Mouse (Mus musculus) hindbrain, embryonic 10.5 days (tissue): Measurements from ENCODE around the gene Ror2. TPM values are rescaled to one million over a fixed set of nuclear protein-coding genes. Genes with fewer than 3 reads are reported as not detected.

Experiments
- DNase-seq: peaks from one replicate; pipeline ENCODE4 v3.0.0-alpha.2; 2017; ENCODE audit warnings: low spot score
- H3K27ac ChIP-seq: fragments of 300-500 bp; sonication (generic); 2 replicates; pipeline ENCODE4 v1.5.1; 2016; ENCODE audit warnings: mild to moderate bottlenecking, moderate library complexity
- H3K27me3 ChIP-seq: fragments of 300-500 bp; sonication (generic); 2 replicates; pipeline ENCODE4 v1.6.1; 2016; ENCODE audit warnings: mild to moderate bottlenecking; ENCODE audit not compliant: poor library complexity, insufficient read depth, severe bottlenecking
- H3K36me3 ChIP-seq: fragments of 300-500 bp; sonication (generic); 2 replicates; pipeline ENCODE4 v1.6.1; 2016; ENCODE audit warnings: mild to moderate bottlenecking, moderate library complexity
- H3K4me1 ChIP-seq: fragments of 300-500 bp; sonication (generic); replicated peaks from 2 replicates; pipeline ENCODE4 v1.6.1; 2016; ENCODE audit warnings: mild to moderate bottlenecking
- H3K4me3 ChIP-seq: fragments of 300-500 bp; sonication (generic); 2 replicates; pipeline ENCODE4 v1.5.1; 2016; ENCODE audit warnings: mild to moderate bottlenecking, moderate library complexity
- H3K9me3 ChIP-seq: fragments of 300-500 bp; sonication (generic); 2 replicates; pipeline ENCODE4 v1.6.1; 2016; ENCODE audit warnings: mild to moderate bottlenecking, moderate library complexity
- WGBS: fragments of 180-500 bp; shearing (Covaris S2); methylation state at CpG from one replicate; pipeline ENCODE4 v1.1.7; 2016; 5-methylcytosine and 5-hydroxymethylcytosine counted together
- polyA plus RNA-seq: library from polyadenylated mRNA; unstranded; fragments of >200 nt; fragmentation: Nextera tagmentation; extraction: Ambion mirVana; gene quantifications from 2 replicates; pipeline ENCODE4 v1.2.1, GENCODE M21; 2016

Ror2 gene
- polyA plus RNA-seq, 1 experiment from 2014 or later: 13.5 TPM

GRCm38 (mm10) chr13:53244151-53244550 is 41.8 kb downstream of the Ror2 start:
- no peak overlapping the region for H3K27ac ChIP-seq
- H3K4me1 ChIP-seq: peaks cover 33% of the 10 kb centered on the region
- WGBS: 87% methylated on average over 8 of the region's 8 CpGs
- DNase-seq: no peak
- no peaks in the 10 kb centered on the region for H3K27me3 ChIP-seq
- H3K9me3 ChIP-seq: peaks cover 10% of the 10 kb centered on the region; the same call in 1 of the 2 replicates
- no peak overlapping the region for H3K4me3 ChIP-seq
- peaks cover 10% of the 10 kb centered on the region for H3K36me3 ChIP-seq

- peaks cover 7% of the 10 kb centered on the region; the same call in 1 of the 2 replicates for H3K9me3 ChIP-seq
- H3K27me3 ChIP-seq: peaks cover 17% of the 10 kb centered on the region; the same call in 1 of the 2 replicates
- 51% methylated on average over 10 of the region's 10 CpGs for WGBS
- H3K36me3 ChIP-seq: peaks cover 10% of the 10 kb centered on the region
- no peak overlapping the region for H3K4me3 ChIP-seq
- peak overlapping the region; percentile 91; the same call in 1 of the 2 replicates for H3K27ac ChIP-seq
- peaks cover 55% of the 10 kb centered on the region for H3K4me1 ChIP-seq
- no peak for DNase-seq
Measured at GRCm38 (mm10) chr13:53237455-53237854, 48.5 kb downstream of the Ror2 start.

GRCm38 (mm10) chr13:53236434-53237401 is 49.2 kb downstream of the Ror2 start:
- peaks cover 63% of the 10 kb centered on the region for H3K4me1 ChIP-seq
- H3K36me3 ChIP-seq: peaks cover 10% of the 10 kb centered on the region
- 20% methylated on average over 18 of the region's 18 CpGs for WGBS
- peaks cover 6% of the 10 kb centered on the region; the same call in 1 of the 2 replicates for H3K9me3 ChIP-seq
- no peak overlapping the region for H3K4me3 ChIP-seq
- H3K27me3 ChIP-seq: peaks cover 21% of the 10 kb centered on the region; the same call in 1 of the 2 replicates
- H3K27ac ChIP-seq: peak overlapping the region; percentile 91
- DNase-seq: peak; percentile 54

- no peak overlapping the region for H3K4me3 ChIP-seq
- DNase-seq: no peak
- 13% methylated on average over 7 of the region's 7 CpGs for WGBS
- peaks cover 22% of the 10 kb centered on the region; the same call in 1 of the 2 replicates for H3K27me3 ChIP-seq
- peaks cover 3% of the 10 kb centered on the region; the same call in 1 of the 2 replicates for H3K9me3 ChIP-seq
- peaks cover 70% of the 10 kb centered on the region for H3K4me1 ChIP-seq
- H3K27ac ChIP-seq: peak overlapping the region; percentile 91
- H3K36me3 ChIP-seq: peaks cover 4% of the 10 kb centered on the region; the same call in 1 of the 2 replicates
Measured at GRCm38 (mm10) chr13:53235953-53236352, 50.0 kb downstream of the Ror2 start.

- peak; percentile 54 for DNase-seq
- Histone ChIP-seq H3K27me3 (peaks cover 22% of the 10 kb centered on the region; the same call in 1 of the 2 replicates), H3K27ac (peak overlapping the region; percentile 91), H3K4me3 (peak overlapping the region; percentile 13; the same call in 1 of the 2 replicates), H3K9me3 (no peaks in the 10 kb centered on the region), H3K36me3 (no peaks in the 10 kb centered on the region), H3K4me1 (peaks cover 80% of the 10 kb centered on the region)
- 2% methylated on average over 12 of the region's 12 CpGs for WGBS
Measured at GRCm38 (mm10) chr13:53234844-53235243, 51.1 kb downstream of the Ror2 start.

GRCm38 (mm10) chr13:53233826-53234786 is 51.8 kb downstream of the Ror2 start:
- peak overlapping the region; percentile 13; the same call in 1 of the 2 replicates for H3K4me3 ChIP-seq
- peak; percentile 74 for DNase-seq
- H3K9me3 ChIP-seq: no peaks in the 10 kb centered on the region
- H3K36me3 ChIP-seq: no peaks in the 10 kb centered on the region
- peaks cover 22% of the 10 kb centered on the region; the same call in 1 of the 2 replicates for H3K27me3 ChIP-seq
- peaks cover 80% of the 10 kb centered on the region for H3K4me1 ChIP-seq
- peak overlapping the region; percentile 91 for H3K27ac ChIP-seq
- WGBS: 10% methylated on average over 15 of the region's 15 CpGs

- Histone ChIP-seq H3K27me3 (peaks cover 22% of the 10 kb centered on the region; the same call in 1 of the 2 replicates), H3K27ac (peak overlapping the region; percentile 91), H3K4me3 (peak overlapping the region; percentile 5; the same call in 1 of the 2 replicates), H3K36me3 (no peaks in the 10 kb centered on the region), H3K4me1 (peaks cover 80% of the 10 kb centered on the region), H3K9me3 (no peaks in the 10 kb centered on the region)
- DNase-seq: peak; percentile 52
- 6% methylated on average over 9 of the region's 9 CpGs for WGBS
Measured at GRCm38 (mm10) chr13:53233381-53233780, 52.5 kb downstream of the Ror2 start.

GRCm38 (mm10) chr13:53232419-53232818 is 53.5 kb downstream of the Ror2 start:
- no peak overlapping the region for H3K4me3 ChIP-seq
- peaks cover 18% of the 10 kb centered on the region; the same call in 1 of the 2 replicates for H3K27me3 ChIP-seq
- WGBS: 16% methylated on average over 7 of the region's 7 CpGs
- 0 out of 2 replicates have a peak, but pooled peaks cover 4% of the 10 kb centered on the region for H3K9me3 ChIP-seq
- peak overlapping the region; percentile 91 for H3K27ac ChIP-seq
- H3K36me3 ChIP-seq: no peaks in the 10 kb centered on the region
- peak; percentile 27 for DNase-seq
- peaks cover 74% of the 10 kb centered on the region for H3K4me1 ChIP-seq

GRCm38 (mm10) chr13:53230446-53231161 is 55.3 kb downstream of the Ror2 start:
- DNase-seq: no peak
- Histone ChIP-seq H3K4me1 (peaks cover 56% of the 10 kb centered on the region), H3K27me3 (0 out of 2 replicates have a peak, but pooled peaks cover 7% of the 10 kb centered on the region), H3K4me3 (no peak overlapping the region), H3K9me3 (peaks cover 12% of the 10 kb centered on the region; the same call in 1 of the 2 replicates), H3K27ac (peak overlapping the region; percentile 91), H3K36me3 (peaks cover 3% of the 10 kb centered on the region; the same call in 1 of the 2 replicates)
- 81% methylated on average over 18 of the region's 18 CpGs for WGBS

GRCm38 (mm10) chr13:53227019-53227418 is 58.9 kb downstream of the Ror2 start:
- Histone ChIP-seq H3K4me1 (peaks cover 25% of the 10 kb centered on the region), H3K36me3 (peaks cover 18% of the 10 kb centered on the region), H3K4me3 (no peak overlapping the region), H3K9me3 (peaks cover 30% of the 10 kb centered on the region), H3K27me3 (0 out of 2 replicates have a peak, but pooled peaks cover 4% of the 10 kb centered on the region), H3K27ac (no peak overlapping the region)
- no peak for DNase-seq
- 78% methylated on average over 6 of the region's 6 CpGs for WGBS

- Histone ChIP-seq H3K4me1 (peaks cover 22% of the 10 kb centered on the region), H3K4me3 (no peak overlapping the region), H3K36me3 (peaks cover 18% of the 10 kb centered on the region), H3K27ac (no peak overlapping the region), H3K9me3 (peaks cover 30% of the 10 kb centered on the region), H3K27me3 (no peaks in the 10 kb centered on the region)
- 93% methylated on average over 7 of the region's 7 CpGs for WGBS
- DNase-seq: no peak
Measured at GRCm38 (mm10) chr13:53226461-53226860, 59.5 kb downstream of the Ror2 start.
